Mouse (Mus musculus): ENCODE measurements at regions not wholly inside any gene's neighbourhood (a gene's known extent, or its start where the extent isn't known, plus 50 kb on each side); places are given as distances from the start of the nearest gene placed in this dataset.
A peak's percentile ranks its signal among the peaks of the same experiment; 100 is the strongest.

DNA sequence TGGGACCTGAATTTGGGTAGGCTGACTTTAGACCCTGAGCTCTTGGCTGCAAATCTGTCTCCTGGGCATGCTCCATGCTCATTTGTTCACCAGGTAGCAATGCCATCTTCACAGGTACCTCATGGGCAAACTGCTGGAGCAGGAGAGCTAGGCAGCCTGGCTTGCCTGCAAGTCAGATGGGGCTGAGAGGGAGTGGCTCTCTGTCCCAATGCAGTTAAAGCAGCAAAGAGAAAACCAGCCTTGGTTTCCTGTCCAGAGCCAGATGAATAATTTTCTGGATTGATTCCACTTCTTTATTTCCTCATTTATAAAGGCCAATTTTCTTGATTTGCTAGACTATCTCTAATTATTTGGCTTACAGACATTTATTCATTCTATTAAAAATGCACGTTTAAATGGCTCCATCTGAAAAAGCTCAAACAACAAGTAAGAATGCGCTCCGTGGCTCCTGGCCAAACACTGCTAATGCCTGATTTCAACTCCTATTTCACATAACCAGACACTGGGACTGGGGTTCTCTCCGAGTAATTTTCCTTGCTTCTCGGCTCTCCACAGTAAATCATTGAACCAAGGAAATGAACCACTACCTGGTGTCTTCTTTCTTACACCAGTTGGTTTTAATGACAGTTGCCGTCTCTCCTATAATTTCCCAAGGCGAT, 60.5 kb downstream of the Rsl24d1 start:
- DNase-seq, result peak; percentile 49
- intact Hi-C loops (cut with DNase I), result no loop called here

DNA sequence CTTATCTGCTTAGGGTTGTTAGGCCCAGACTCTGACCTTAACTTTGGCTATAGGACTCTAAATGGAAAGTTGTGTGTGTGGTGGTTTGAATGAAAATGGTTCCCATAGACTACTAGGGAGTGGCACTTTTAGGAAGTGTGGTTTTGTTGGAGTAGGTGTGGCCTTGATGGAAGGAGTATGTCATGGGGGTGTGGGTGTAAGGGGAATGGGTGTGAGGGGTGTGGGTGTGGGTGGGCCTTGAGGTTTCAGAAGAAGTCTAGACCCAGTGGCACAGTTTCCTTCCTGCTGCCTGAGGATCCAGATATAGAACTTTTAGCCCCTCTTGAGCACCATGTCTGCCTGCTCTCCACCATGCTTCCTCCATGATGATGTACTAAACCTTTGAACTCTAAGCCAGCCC, 63.4 kb downstream of the Rsl24d1 start:
- no peak for DNase-seq
- intact Hi-C loops (cut with DNase I), result no loop called here

- intact Hi-C loops (cut with DNase I), result no loop called here
- no peak for DNase-seq
Observed at GRCm38 (mm10) chr9:73183356-73183755, 70.1 kb downstream of the Rsl24d1 start.

GRCm38 (mm10) chr9:73184908-73185307, 71.7 kb downstream of the Rsl24d1 start:
- intact Hi-C loops (cut with DNase I), result no loop called here
- DNase-seq, result no peak

- intact Hi-C loops (cut with DNase I), result no loop called here
- DNase-seq, result no peak
Observed at GRCm38 (mm10) chr9:73192271-73192785, 79.1 kb downstream of the Rsl24d1 start.

GRCm38 (mm10) chr9:73198261-73199085, 85.2 kb downstream of the Rsl24d1 start:
- DNase-seq, result no peak
- intact Hi-C loops (cut with DNase I), result no loop called here

GRCm38 (mm10) chr9:73223111-73223510, 109.9 kb downstream of the Rsl24d1 start:
- intact Hi-C loops (cut with DNase I), result no loop called here
- no peak for DNase-seq

GRCm38 (mm10) chr9:73240188-73240587, 127.0 kb downstream of the Rsl24d1 start:
- DNase-seq, result no peak
- intact Hi-C loops (cut with DNase I), result no loop called here

DNA sequence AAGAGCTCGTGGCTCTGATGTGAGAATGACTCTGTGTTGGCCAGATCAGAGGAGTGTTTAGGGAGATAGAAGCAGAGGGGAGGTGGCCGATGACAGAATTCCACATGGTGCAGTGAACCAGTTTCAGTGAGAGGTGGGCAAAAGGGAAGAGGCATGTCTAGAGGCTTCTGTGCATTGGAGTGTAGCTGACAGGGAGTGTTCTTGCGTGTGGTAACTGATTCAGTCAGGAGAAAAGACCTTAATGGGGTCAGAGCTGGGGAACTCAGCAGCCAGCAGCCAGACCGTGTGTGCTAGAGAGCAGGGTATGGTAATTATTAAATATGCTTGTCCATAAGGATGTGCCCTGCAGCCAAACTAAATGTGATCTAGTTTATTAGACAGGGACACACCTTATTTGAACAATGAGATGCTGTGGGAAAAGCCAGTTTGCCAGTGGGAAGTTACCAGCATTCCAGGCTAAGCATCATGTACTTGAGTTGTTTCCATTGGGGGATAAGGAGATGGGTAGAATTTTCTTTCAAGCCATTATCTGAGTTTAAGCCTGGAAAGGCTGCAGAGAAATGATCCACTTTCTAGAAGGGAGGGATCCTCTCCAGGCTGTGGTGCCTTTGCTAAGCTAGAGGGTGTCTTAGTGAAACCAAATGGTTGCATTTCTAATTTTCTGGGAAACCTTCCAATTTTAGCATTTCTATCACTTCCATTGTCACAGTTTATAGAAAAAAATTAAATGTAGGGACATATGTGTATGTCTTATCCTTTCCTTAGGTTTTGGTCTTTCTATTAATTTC, 129.5 kb downstream of the Rsl24d1 start:
- DNase-seq, result no peak
- intact Hi-C loops (cut with DNase I), result no loop called here

- no peak for DNase-seq
- intact Hi-C loops (cut with DNase I), result no loop called here
Observed at GRCm38 (mm10) chr9:73244177-73244576, 131.0 kb downstream of the Rsl24d1 start.

DNA sequence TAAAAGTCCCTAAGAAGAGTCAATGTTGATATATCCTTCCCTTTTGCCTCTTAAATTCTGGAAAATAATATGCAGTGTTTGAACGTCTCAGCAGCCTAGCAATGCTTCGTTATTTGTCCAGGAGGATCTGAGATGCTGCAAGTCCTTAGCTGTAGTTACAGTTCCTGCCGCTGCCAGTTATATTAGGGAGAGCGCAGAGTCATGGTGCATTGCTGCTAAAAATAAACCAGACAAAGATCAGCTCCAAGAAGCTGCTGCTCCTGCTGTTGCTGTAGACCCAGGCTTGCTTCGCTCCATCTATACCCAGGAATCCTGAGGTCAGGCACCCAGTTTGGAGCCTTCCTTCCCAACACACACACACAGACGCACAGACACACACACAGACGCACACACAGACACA, 132.3 kb downstream of the Rsl24d1 start:
- DNase-seq, result peak; percentile 16 to 17
- intact Hi-C loops (cut with DNase I), result no loop called here

DNA sequence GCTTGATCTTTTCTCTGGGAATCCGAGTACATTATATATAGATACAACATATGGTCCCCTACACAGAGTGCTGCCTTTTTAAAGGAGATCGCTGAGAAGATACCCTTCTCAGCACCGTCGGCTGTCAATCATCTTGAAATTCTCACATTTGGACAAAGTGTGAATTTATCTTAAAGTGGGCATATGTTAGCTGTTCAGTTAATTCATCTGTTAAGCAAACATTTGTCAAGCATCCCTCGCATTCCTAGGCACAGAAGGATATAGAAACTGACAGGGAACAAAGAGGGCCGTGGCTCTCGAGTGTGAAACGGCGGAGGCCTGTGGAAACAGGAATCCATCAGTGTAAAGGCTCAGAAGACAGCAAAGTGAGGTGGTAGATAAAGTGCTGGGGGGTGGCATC, 144.9 kb downstream of the Rsl24d1 start:
- no peak for DNase-seq
- intact Hi-C loops (cut with DNase I), result no loop called here

GRCm38 (mm10) chr9:73258640-73259039, 145.4 kb downstream of the Rsl24d1 start:
- intact Hi-C loops (cut with DNase I), result no loop called here
- no peak for DNase-seq

DNA sequence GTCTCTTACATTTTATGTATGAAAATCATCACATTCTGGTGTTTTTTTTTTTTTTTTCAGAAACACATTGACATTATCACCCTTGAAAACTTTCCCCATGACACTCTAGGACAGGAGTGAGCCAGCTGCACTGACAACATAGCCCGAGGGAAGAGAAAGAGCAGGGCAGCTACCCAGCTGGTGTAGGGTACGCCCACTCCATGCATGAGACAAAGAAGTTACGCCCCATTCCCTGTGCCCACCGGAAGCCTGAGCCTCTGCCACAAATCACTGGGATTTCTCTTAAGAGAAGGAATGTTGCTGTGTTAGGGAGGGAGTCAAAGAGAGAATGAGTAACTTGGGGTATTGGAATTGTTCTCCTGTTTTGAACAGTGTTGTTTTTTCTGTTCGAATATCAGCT, 149.5 kb downstream of the Rsl24d1 start:
- intact Hi-C loops (cut with DNase I), result no loop called here
- DNase-seq, result no peak

DNA sequence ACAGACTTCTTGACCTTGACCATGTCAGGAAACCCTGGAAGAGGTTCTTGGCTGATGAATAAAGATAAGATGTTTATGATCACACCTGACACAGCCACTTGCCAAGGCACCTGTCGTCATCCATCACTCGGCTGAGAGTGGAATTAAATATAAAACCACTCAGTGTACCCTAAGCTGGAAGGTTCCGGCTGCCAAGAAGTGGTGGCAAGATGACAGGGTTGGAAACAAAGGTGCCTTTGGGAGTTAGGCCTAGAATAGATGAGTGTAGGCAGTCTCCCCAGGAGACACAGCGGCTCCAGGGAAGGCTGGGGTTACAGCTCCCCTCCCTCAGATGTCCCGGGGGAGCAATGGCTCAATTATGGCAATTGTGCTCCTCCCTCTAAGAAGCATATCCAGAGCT, 157.0 kb downstream of the Rsl24d1 start:
- intact Hi-C loops (cut with DNase I), result no loop called here
- DNase-seq, result no peak

DNA sequence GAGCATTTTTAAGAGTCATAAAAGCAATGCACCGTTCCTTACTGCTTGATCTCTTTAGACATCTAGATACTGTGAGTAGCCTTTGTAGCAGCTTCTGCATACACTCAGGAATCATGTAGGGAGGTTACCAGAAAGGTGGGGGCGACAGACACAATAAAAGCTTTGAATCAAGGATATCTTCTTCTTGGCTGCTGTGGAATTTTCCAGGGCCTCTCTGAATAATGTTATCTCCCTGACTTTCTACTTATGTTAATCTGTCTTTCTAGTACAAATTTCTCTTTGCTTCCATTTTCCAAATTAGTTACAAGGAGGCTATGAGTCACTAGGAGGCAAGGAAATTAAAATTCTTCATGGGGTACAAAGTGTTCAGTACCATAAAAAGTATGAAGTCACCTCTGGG, 159.4 kb downstream of the Rsl24d1 start:
- intact Hi-C loops (cut with DNase I), result no loop called here

GRCm38 (mm10) chr9:73273681-73274080, 160.5 kb downstream of the Rsl24d1 start:
- intact Hi-C loops (cut with DNase I), result no loop called here

More for the DNA sequence above, 159.4 kb downstream of the Rsl24d1 start:
- no peak for DNase-seq

GRCm38 (mm10) chr9:73275671-73276070, 162.4 kb downstream of the Rsl24d1 start:
- DNase-seq, result no peak
- intact Hi-C loops (cut with DNase I), result no loop called here

More at GRCm38 (mm10) chr9:73273681-73274080, 160.5 kb downstream of the Rsl24d1 start:
- no peak for DNase-seq

DNA sequence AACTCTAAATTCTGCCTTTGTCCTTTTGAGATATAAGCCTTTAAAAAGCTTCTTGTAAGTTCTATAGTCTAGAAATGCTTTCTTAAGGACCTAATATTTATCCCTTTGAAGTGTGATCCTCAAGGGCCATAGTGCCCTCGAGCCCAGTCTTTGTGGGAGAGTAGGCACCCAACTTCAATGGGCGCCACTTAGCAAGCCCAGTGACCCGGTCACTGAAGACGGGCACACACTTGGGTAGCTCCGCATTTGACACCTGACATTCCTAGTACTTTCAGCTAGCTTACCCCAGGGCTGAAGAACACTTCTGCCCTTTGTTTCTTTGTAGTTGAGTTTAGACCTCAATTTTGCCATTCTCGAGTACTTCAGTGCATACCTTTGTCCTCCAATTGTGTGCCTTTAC, 182.1 kb downstream of the Rsl24d1 start:
- DNase-seq, result no peak
- intact Hi-C loops (cut with DNase I), result no loop called here

GRCm38 (mm10) chr9:73302156-73302918, 189.1 kb downstream of the Rsl24d1 start:
- no peak for DNase-seq
- intact Hi-C loops (cut with DNase I), result no loop called here

DNA sequence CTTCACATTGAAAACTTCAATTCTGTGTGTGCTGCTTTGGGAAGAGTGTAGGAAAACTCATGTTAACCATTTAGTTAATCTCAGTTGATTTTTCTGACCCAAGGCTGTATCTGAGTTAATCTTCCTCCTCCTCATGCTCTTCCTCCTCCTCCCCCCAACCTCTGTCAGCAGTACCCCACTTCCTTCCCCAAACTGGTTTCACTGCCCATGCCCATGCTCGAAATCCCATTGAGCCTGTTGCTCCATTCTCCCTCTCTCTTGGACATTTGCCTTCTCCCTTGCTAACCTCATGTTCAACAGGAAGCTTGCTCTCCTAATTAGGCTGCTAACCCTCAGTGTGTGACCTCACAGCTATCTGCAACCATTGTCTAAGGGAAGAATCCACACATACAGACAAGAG, 203.8 kb downstream of the Rsl24d1 start:
- intact Hi-C loops (cut with DNase I), result no loop called here
- DNase-seq, result no peak
